Mouse (Mus musculus): ENCODE results near the gene Mier2. TPM values are rescaled to one million over a fixed set of nuclear protein-coding genes. Genes with fewer than 3 reads are reported as not detected.

The Mier2 gene
- polyA plus RNA-seq, 1 experiment, result 59.5 TPM

DNA sequence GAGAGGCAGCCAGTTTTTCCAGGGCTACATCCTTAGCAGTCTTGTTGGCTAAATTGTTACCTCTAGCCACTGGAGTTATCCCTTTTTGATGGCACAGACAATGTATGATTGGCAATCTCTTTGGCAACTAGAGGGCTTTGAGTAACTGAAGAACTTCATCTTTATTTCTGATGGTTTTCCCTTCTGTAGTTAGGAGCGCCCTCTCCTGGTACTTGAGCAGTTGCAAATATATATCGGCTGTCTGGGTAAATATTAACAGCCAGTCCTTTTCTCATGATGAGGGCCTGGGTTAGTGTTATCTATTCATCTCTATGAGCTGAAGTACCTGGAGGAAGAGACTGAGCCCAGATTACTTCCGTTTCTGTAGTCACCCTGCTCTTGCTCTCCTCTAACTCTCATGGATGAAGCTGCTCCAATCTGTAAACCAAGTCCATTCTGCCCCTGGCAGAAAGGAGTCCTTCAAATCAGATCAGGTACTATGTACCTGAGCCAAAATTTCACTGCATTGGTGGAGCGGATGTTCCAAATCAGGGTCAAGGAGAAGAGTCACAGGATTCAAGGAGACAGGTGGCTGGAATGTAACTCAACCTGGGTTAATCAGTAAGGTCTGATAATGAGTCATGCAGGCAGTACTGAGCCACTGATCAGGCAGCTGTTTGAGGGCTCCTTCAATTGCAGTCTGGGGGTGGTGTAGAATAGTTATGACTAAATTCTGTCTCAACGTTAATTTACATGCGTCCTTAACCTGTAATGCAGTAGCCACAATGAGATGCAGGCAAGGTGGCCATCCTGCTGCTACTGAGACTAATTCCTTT lies 52.0 kb downstream of the Mier2 start:
- no peak for DNase-seq (ENCODE audit: low spot score)

DNA sequence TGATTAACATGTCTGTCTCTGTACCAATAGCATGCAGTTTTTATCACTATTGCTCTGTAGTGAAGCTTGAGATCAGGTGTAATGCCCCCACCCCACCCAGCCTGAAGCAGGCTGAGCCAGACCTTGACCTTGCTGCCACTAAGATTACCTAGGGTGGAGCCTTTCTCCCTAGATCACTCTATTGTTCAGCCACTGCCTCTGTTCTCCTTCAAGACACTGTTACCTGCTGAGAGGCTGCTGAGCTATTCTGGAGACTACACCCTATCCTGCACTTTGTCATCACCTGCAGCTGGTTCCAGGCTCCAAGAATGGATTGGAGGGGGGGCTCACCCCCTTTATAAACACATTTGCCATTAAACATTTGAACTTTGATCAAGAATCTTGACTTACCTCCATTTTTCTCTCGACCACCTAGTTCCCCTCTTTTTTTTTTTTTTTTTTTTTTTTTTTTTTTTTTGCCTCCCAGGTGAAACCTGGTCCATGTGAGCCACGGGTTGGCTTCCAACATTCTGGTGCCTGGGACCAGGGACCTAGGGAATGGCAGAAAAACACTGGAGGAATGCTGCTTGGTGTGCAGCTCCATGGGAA lies 58.2 kb downstream of the Mier2 start:
- DNase-seq (ENCODE audit: low spot score), result no peak

DNA sequence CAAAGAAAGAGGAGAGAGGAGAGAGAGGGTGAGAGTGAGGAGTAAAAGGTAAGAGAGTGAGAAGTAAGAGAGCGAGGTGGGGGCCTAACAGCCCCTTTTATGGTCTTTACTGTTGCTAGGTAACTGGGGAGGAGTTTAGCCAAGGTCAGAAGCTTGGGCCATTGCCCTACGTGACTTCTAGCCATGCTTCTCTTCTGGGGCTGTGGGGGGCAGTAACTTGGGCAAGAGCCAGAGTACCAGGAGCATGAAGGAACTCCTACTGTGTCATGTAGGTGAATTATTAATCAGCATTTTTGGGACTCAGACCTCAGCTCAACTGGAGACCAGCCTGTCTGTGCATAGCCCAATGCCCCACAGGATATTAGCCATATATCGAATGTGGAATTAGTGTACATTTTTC lies 59.1 kb downstream of the Mier2 start:
- DNase-seq (ENCODE audit: low spot score), result no peak

Other genes with a start within 250 kb of the Mier2 start
- gene Vmn2r82, start 198.7 kb downstream of the Mier2 start, polyA plus RNA-seq (2012; rRNA removed), result not detected in 2 replicates
- gene Vmn2r83, start 86.5 kb downstream of the Mier2 start, polyA plus RNA-seq (2012; rRNA removed), result not detected in 2 replicates
- 21.5 and 29.1 TPM in 2 replicates for gene Plpp2, start 21.4 kb downstream of the Mier2 start, polyA plus RNA-seq (2012; rRNA removed)
- gene Theg, start 32.1 kb upstream of the Mier2 start, polyA plus RNA-seq (2012; rRNA removed), result not detected in 2 replicates
- gene C2cd4c, start 58.8 kb upstream of the Mier2 start, polyA plus RNA-seq (2012; rRNA removed), result 0.04 and 0.06 TPM in 2 replicates
- gene Shc2, start 82.7 kb upstream of the Mier2 start, polyA plus RNA-seq (2012; rRNA removed), result 7.4 and 7.6 TPM in 2 replicates
- gene Odf3l2, start 90.5 kb upstream of the Mier2 start, polyA plus RNA-seq (2012; rRNA removed), result not detected in 2 replicates
- gene Madcam1, start 109.4 kb upstream of the Mier2 start, polyA plus RNA-seq (2012; rRNA removed), result not detected in 2 replicates
- 29.1 and 33.7 TPM in 2 replicates for gene Tpgs1, start 114.2 kb upstream of the Mier2 start, polyA plus RNA-seq (2012; rRNA removed)
- gene Cdc34, start 127.0 kb upstream of the Mier2 start, polyA plus RNA-seq (2012; rRNA removed), result 60.6 and 70.0 TPM in 2 replicates
- gene Gzmm, start 133.8 kb upstream of the Mier2 start, polyA plus RNA-seq (2012; rRNA removed), result 1.1 and 1.4 TPM in 2 replicates
- 614 and 631 TPM in 2 replicates for gene Bsg, start 149.3 kb upstream of the Mier2 start, polyA plus RNA-seq (2012; rRNA removed)
- 0.96 and 1.5 TPM in 2 replicates for gene Hcn2, start 161.4 kb upstream of the Mier2 start, polyA plus RNA-seq (2012; rRNA removed)
- gene Polrmt, start 191.4 kb upstream of the Mier2 start, polyA plus RNA-seq (2012; rRNA removed), result 28.5 and 31.7 TPM in 2 replicates
- 0.04 and 0.06 TPM in 2 replicates for gene Fgf22, start 199.9 kb upstream of the Mier2 start, polyA plus RNA-seq (2012; rRNA removed)
- gene Rnf126, start 211.8 kb upstream of the Mier2 start, polyA plus RNA-seq (2012; rRNA removed), result 54.5 and 59.4 TPM in 2 replicates
- gene Fstl3, start 222.1 kb upstream of the Mier2 start, polyA plus RNA-seq (2012; rRNA removed), result 41.4 and 44.3 TPM in 2 replicates
- 0.47 and 0.49 TPM in 2 replicates for gene Prss57, start 235.8 kb upstream of the Mier2 start, polyA plus RNA-seq (2012; rRNA removed)
- 52.6 and 77.5 TPM in 2 replicates for gene Palm, start 238.4 kb upstream of the Mier2 start, polyA plus RNA-seq (2012; rRNA removed)